Mouse (Mus musculus) C2C12 (cell line): Measurements from ENCODE around the gene Grip2. TPM values are rescaled to one million over a fixed set of nuclear protein-coding genes. Genes with fewer than 3 reads are reported as not detected.

ENCODE experiments used
- H3K27me3 ChIP-seq: one replicate; pipeline ENCODE4 v1.6.1; 2011; ENCODE audit not compliant: control insufficient read depth, insufficient read depth, insufficient read length
- H3K36me3 ChIP-seq: one replicate; pipeline ENCODE4 v1.6.1; 2011; ENCODE audit not compliant: control insufficient read depth, insufficient read depth
- H3K4me3 ChIP-seq: one replicate; pipeline ENCODE4 v1.5.1; 2011; ENCODE audit warnings: mild to moderate bottlenecking, control low read depth; ENCODE audit not compliant: poor library complexity, insufficient read depth, severe bottlenecking
- H3K79me2 ChIP-seq: one replicate; pipeline ENCODE4 v1.6.1; 2011; ENCODE audit not compliant: control insufficient read depth, insufficient read depth
- H3K79me3 ChIP-seq: one replicate; pipeline ENCODE4 v1.6.1; 2011; ENCODE audit warnings: low read depth, control low read depth
- H3ac ChIP-seq: one replicate; pipeline ENCODE3; 2011; ENCODE audit warnings: low read depth; ENCODE audit not compliant: control insufficient read depth, insufficient read length
- CEBPB ChIP-seq: IDR thresholded peaks from one replicate; pipeline ENCODE4 v1.6.1; 2011; ENCODE audit warnings: low read depth, mild to moderate bottlenecking, control low read depth, moderate library complexity
- CTCF ChIP-seq: IDR thresholded peaks from one replicate; pipeline ENCODE4 v1.5.1; 2011; ENCODE audit not compliant: control insufficient read depth, insufficient read depth, insufficient read length
- FOSL1 ChIP-seq: IDR thresholded peaks from one replicate; pipeline ENCODE4 v1.8.0; 2011; ENCODE audit warnings: mild to moderate bottlenecking, low read length; ENCODE audit not compliant: poor library complexity, insufficient read depth, severe bottlenecking
- MAX ChIP-seq: IDR thresholded peaks from one replicate; pipeline ENCODE4 v1.6.1; 2011; ENCODE audit warnings: mild to moderate bottlenecking, control low read depth
- MYOD1 ChIP-seq: IDR thresholded peaks from one replicate; pipeline ENCODE4 v1.6.1; 2011; ENCODE audit warnings: low read depth; ENCODE audit not compliant: control insufficient read depth, insufficient read length
- MYOG ChIP-seq: IDR thresholded peaks from one replicate; pipeline ENCODE4 v1.6.1; 2011; ENCODE audit not compliant: control insufficient read depth, insufficient read length; ENCODE audit errors: extremely low read depth
- USF1 ChIP-seq: IDR thresholded peaks from one replicate; pipeline ENCODE4 v1.6.1; 2011; ENCODE audit warnings: low read depth, mild to moderate bottlenecking, control low read depth, moderate library complexity
- polyA plus RNA-seq: library from polyadenylated mRNA; unstranded; fragments of >200 nt; fragmentation: generic; extraction: Trizol; gene quantifications from one replicate; pipeline ENCODE4 v1.2.1, GENCODE M21; 2012; ENCODE audit warnings: missing spikeins

Grip2 gene
- polyA plus RNA-seq, 1 experiment: 0.02 TPM

- H3K36me3 ChIP-seq: no peaks in the 10 kb centered on the region
- no peaks in the 10 kb centered on the region for H3K79me2 ChIP-seq
- H3K79me3 ChIP-seq: no peaks in the 10 kb centered on the region
- H3K27me3 ChIP-seq: peaks cover 65% of the 10 kb centered on the region
- H3ac ChIP-seq: no peak overlapping the region
- H3K4me3 ChIP-seq: no peak overlapping the region
- no peak for TF ChIP-seq MYOG
- no peak for TF ChIP-seq FOSL1
- TF ChIP-seq CTCF: no peak
- TF ChIP-seq CEBPB: no peak
- no peak for TF ChIP-seq MYOD1
Measured at GRCm38 (mm10) chr6:91827926-91828325, 876 bp upstream of the Grip2 start.

- no peak for TF ChIP-seq CEBPB
- TF ChIP-seq MYOD1: no peak
- TF ChIP-seq MYOG: no peak
- TF ChIP-seq MAX: no peak
- no peak for TF ChIP-seq USF1
- no peak for TF ChIP-seq CTCF
- TF ChIP-seq FOSL1: no peak
- no peaks in the 10 kb centered on the region for H3K79me3 ChIP-seq
- H3K79me2 ChIP-seq: no peaks in the 10 kb centered on the region
- H3K4me3 ChIP-seq: no peak overlapping the region
- H3K27me3 ChIP-seq: peaks cover 26% of the 10 kb centered on the region
- H3K36me3 ChIP-seq: no peaks in the 10 kb centered on the region
- no peak overlapping the region for H3ac ChIP-seq
Measured at GRCm38 (mm10) chr6:91818271-91818670, 8.8 kb downstream of the Grip2 start.

- no peak overlapping the region for H3K4me3 ChIP-seq
- H3ac ChIP-seq: no peak overlapping the region
- no peaks in the 10 kb centered on the region for H3K79me3 ChIP-seq
- TF ChIP-seq CEBPB: no peak
- TF ChIP-seq FOSL1: no peak
- TF ChIP-seq USF1: no peak
- TF ChIP-seq CTCF: no peak
- no peak for TF ChIP-seq MAX
- TF ChIP-seq MYOG: no peak
- no peak for TF ChIP-seq MYOD1
- no peaks in the 10 kb centered on the region for H3K79me2 ChIP-seq
- peaks cover 37% of the 10 kb centered on the region for H3K27me3 ChIP-seq
- H3K36me3 ChIP-seq: no peaks in the 10 kb centered on the region
Measured at GRCm38 (mm10) chr6:91815976-91816375, 11.1 kb downstream of the Grip2 start.

GRCm38 (mm10) chr6:91813611-91814010 is 13.4 kb downstream of the Grip2 start:
- no peak overlapping the region for H3K4me3 ChIP-seq
- H3K36me3 ChIP-seq: no peaks in the 10 kb centered on the region
- TF ChIP-seq MYOD1: no peak
- TF ChIP-seq CTCF: no peak
- no peak for TF ChIP-seq USF1
- no peak for TF ChIP-seq MAX
- no peak for TF ChIP-seq MYOG
- H3K79me2 ChIP-seq: no peaks in the 10 kb centered on the region
- H3K79me3 ChIP-seq: no peaks in the 10 kb centered on the region
- no peak overlapping the region for H3ac ChIP-seq
- peaks cover 51% of the 10 kb centered on the region for H3K27me3 ChIP-seq

GRCm38 (mm10) chr6:91810007-91810406 is 17.0 kb downstream of the Grip2 start:
- H3K27me3 ChIP-seq: peaks cover 66% of the 10 kb centered on the region
- TF ChIP-seq FOSL1 (no peak), CEBPB (no peak), USF1 (no peak), MAX (no peak), MYOD1 (no peak)
- H3K4me3 ChIP-seq: no peak overlapping the region
- no peaks in the 10 kb centered on the region for H3K36me3 ChIP-seq
- H3K79me3 ChIP-seq: no peaks in the 10 kb centered on the region
- H3K79me2 ChIP-seq: no peaks in the 10 kb centered on the region
- H3ac ChIP-seq: no peak overlapping the region

- H3K79me3 ChIP-seq: no peaks in the 10 kb centered on the region
- H3ac ChIP-seq: no peak overlapping the region
- H3K4me3 ChIP-seq: no peak overlapping the region
- H3K79me2 ChIP-seq: no peaks in the 10 kb centered on the region
- peaks cover 84% of the 10 kb centered on the region for H3K27me3 ChIP-seq
- TF ChIP-seq MAX: no peak
- TF ChIP-seq CTCF: no peak
- TF ChIP-seq CEBPB: no peak
- TF ChIP-seq MYOG: no peak
- TF ChIP-seq USF1: no peak
- no peak for TF ChIP-seq FOSL1
- no peak for TF ChIP-seq MYOD1
- no peaks in the 10 kb centered on the region for H3K36me3 ChIP-seq
Measured at GRCm38 (mm10) chr6:91808022-91808421, 19.0 kb downstream of the Grip2 start.
